Mouse (Mus musculus) midbrain, embryonic 13.5 days (tissue): ENCODE results near the gene Sgcb. TPM values are rescaled to one million over a fixed set of nuclear protein-coding genes. Genes with fewer than 3 reads are reported as not detected.
"Not testable (repeated sequence)": the region's sequence is repeated elsewhere in the genome, so short reads cannot be mapped to it uniquely, and the experiment has no call there.

Source experiments
- ATAC-seq: fragments of 200-750 bp; cut with Nextera tagmentation; 2 replicates; pipeline ENCODE4 v1.8.0; 2017; ENCODE audit warnings: mild to moderate bottlenecking, moderate TSS enrichment, moderate library complexity
- H3K27ac ChIP-seq: fragments of 300-500 bp; sonication (generic); 2 replicates; pipeline ENCODE4 v1.5.1; 2015; ENCODE audit warnings: inconsistent platforms, mild to moderate bottlenecking, moderate library complexity
- H3K27me3 ChIP-seq: fragments of 300-500 bp; sonication (generic); 2 replicates; pipeline ENCODE4 v1.6.1; 2015; ENCODE audit warnings: mild to moderate bottlenecking, inconsistent platforms
- H3K36me3 ChIP-seq: fragments of 300-500 bp; sonication (generic); 2 replicates; pipeline ENCODE4 v1.6.1; 2015; ENCODE audit warnings: mild to moderate bottlenecking, inconsistent platforms
- H3K4me1 ChIP-seq: fragments of 300-500 bp; sonication (generic); replicated peaks from 2 replicates; pipeline ENCODE4 v1.6.1; 2015; ENCODE audit warnings: inconsistent platforms
- H3K4me2 ChIP-seq: fragments of 300-500 bp; sonication (generic); replicated peaks from 2 replicates; pipeline ENCODE4 v1.6.1; 2015; ENCODE audit warnings: moderate library complexity, mild to moderate bottlenecking, inconsistent platforms
- H3K4me3 ChIP-seq: fragments of 300-500 bp; sonication (generic); replicated peaks from 2 replicates; pipeline ENCODE4 v1.5.1; 2015; ENCODE audit warnings: mild to moderate bottlenecking, inconsistent platforms
- H3K9ac ChIP-seq: fragments of 300-500 bp; sonication (generic); replicated peaks from 2 replicates; pipeline ENCODE4 v1.6.1; 2015; ENCODE audit warnings: mild to moderate bottlenecking, inconsistent platforms
- H3K9me3 ChIP-seq: fragments of 300-500 bp; sonication (generic); 2 replicates; pipeline ENCODE4 v1.6.1; 2016; ENCODE audit warnings: mild to moderate bottlenecking, inconsistent platforms
- WGBS: fragments of 180-500 bp; shearing (Covaris S2); methylation state at CpG from one replicate; pipeline ENCODE4 v1.1.7; 2015; 5-methylcytosine and 5-hydroxymethylcytosine counted together
- polyA plus RNA-seq: library from polyadenylated mRNA; unstranded; fragments of >200 nt; fragmentation: Nextera tagmentation; extraction: Ambion mirVana; gene quantifications from 2 replicates; pipeline ENCODE4 v1.2.1, GENCODE M21; 2015

Sgcb gene
- polyA plus RNA-seq, 1 experiment from 2014 or later: 25.9 TPM

DNA sequence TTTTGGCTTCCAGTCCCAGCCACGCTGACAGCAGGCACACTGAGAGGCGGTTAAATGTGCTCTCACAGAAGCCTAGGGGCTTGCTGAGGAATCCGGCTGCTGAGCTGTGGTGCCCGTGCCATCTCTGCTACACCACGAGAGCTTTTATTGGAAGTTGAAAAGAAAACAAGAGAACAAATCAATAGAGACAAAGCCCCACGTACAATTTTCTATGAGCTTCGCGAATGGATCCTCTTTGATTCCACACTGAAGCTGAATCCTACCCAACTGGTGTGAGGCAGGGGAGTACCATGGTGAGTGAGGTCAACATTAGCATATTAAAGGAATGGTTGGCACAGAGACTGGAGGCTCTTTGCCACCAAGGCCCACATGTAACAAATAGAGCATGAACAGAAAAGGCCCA is 46.2 kb downstream of the Sgcb start:
- 42% methylated on average over 8 of the region's 8 CpGs for WGBS
- Histone ChIP-seq H3K9me3 (no peaks in the 10 kb centered on the region; the same call in 1 of the 2 replicates), H3K9ac (no peak overlapping the region), H3K27ac (no peak overlapping the region), H3K4me2 (no peak overlapping the region), H3K36me3 (no peaks in the 10 kb centered on the region), H3K27me3 (no peaks in the 10 kb centered on the region), H3K4me3 (no peak overlapping the region), H3K4me1 (peaks cover 22% of the 10 kb centered on the region)
- peak; percentile 34; the same call in 1 of the 2 replicates for ATAC-seq

DNA sequence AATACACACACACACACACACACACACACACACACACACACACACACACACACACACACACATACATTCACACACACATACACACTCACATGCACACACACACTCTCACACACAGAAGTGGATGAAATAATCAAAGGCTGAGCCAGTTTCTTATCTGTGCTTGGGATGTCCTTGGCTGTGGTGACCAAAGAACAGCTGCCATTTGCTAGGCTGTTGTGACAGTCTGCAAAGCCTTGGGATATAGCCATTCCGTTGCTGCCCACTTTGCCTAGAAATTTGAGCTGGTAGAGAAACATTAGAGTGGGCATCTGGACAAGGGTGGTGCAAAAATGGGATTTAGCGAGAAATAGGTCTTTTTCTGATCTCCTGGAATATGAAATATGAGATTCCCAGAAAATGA is 47.6 kb downstream of the Sgcb start:
- H3K9me3 ChIP-seq: no peaks in the 10 kb centered on the region
- peaks cover 22% of the 10 kb centered on the region for H3K4me1 ChIP-seq
- no peak for ATAC-seq
- WGBS: 93% methylated on average over 2 of the region's 2 CpGs
- H3K27me3 ChIP-seq: no peaks in the 10 kb centered on the region
- no peak overlapping the region for H3K27ac ChIP-seq
- H3K36me3 ChIP-seq: no peaks in the 10 kb centered on the region
- H3K9ac ChIP-seq: no peak overlapping the region
- H3K4me3 ChIP-seq: no peak overlapping the region
- no peak overlapping the region for H3K4me2 ChIP-seq

DNA sequence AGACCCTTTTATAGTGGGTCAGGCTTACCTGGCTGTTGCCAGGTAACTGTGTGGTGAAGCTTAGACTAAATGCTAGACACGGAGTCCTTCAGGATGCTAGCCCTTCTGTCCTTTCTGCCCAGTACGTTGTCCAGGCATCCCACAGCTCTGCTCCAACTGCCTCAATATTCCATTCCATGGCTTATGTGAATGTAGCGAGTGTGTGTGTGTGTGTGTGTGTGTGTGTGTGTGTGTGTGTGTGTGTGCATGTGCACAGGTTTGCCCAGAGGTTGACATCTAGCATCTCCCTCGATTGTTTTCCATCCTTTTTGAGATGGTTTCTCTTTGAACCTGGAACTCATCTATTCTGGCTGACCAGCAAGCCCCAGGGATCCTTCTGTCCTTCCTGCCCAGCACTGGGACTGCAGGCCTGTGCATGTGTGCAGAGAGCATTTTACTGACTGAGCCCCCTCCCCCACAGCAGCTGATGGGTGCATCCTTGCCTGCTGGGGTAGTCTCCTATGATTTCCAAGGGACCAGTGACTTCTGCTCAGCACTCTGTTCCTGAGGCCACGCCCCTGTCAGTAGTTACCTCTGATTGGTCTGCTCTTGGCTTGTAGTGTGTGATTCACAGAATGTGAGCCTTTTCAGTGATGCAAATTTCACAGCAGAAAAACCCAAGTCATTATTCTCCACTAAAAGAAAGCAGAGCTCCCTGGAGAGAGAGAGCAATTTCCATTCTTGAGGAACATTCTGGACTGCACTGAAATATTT is 48.5 kb downstream of the Sgcb start:
- Histone ChIP-seq H3K9me3 (no peaks in the 10 kb centered on the region), H3K4me3 (no peak overlapping the region), H3K4me1 (peaks cover 22% of the 10 kb centered on the region), H3K9ac (no peak overlapping the region), H3K4me2 (no peak overlapping the region), H3K27me3 (no peaks in the 10 kb centered on the region), H3K36me3 (no peaks in the 10 kb centered on the region), H3K27ac (no peak overlapping the region)
- peak; percentile 74; the same call in 1 of the 2 replicates for ATAC-seq
- 65% methylated on average over 5 of the region's 5 CpGs for WGBS

DNA sequence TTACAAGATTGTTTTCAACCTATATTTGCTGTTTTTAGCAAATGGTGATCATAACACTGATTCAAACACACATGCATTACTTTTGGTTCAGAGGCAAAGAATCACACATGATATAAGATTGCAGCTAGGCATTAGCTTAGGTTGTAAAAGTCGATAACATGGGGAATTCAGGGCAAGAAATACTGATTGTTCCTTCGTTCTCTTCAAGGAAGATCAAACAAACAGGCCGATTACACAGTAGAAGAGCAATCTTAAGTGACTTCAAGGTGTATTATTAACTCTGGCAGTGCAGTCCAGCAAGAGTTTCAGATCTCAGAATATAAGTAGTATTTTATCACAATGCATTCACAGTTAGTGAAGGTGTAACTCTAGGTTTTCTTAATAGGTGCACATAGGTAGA is 60.5 kb downstream of the Sgcb start:
- 73% methylated on average over 3 of the region's 3 CpGs for WGBS
- Histone ChIP-seq H3K4me3 (no peak overlapping the region), H3K9ac (no peak overlapping the region), H3K36me3 (no peaks in the 10 kb centered on the region), H3K4me2 (no peak overlapping the region), H3K9me3 (no peaks in the 10 kb centered on the region), H3K4me1 (peaks cover 11% of the 10 kb centered on the region), H3K27me3 (no peaks in the 10 kb centered on the region), H3K27ac (no peak overlapping the region)
- ATAC-seq: no peak

DNA sequence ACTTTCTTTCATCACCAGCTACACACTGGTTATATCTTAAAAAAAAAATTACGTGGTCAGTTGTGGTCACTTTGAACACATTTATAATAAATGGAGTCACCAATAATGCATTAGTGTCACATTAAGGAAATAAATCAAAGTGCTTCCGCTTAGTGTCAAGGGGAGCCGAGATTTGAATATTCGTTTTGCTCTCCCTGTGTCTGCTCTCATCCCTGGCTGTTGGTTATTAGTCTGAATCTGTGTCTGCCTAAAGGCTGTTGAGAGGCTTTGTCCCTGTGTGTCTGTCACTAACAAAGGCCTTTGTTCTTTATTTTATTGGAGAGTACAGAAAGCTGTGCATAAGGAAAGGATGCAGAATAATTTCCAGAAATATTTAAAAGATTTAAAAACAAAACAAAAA is 61.0 kb downstream of the Sgcb start:
- Histone ChIP-seq H3K4me3 (no peak overlapping the region), H3K4me1 (peaks cover 11% of the 10 kb centered on the region), H3K27me3 (no peaks in the 10 kb centered on the region), H3K36me3 (no peaks in the 10 kb centered on the region), H3K9ac (no peak overlapping the region), H3K4me2 (no peak overlapping the region), H3K27ac (peak overlapping the region; percentile 41; the same call in 1 of the 2 replicates), H3K9me3 (no peaks in the 10 kb centered on the region)
- WGBS: 58% methylated on average over 4 of the region's 4 CpGs
- ATAC-seq: no peak

DNA sequence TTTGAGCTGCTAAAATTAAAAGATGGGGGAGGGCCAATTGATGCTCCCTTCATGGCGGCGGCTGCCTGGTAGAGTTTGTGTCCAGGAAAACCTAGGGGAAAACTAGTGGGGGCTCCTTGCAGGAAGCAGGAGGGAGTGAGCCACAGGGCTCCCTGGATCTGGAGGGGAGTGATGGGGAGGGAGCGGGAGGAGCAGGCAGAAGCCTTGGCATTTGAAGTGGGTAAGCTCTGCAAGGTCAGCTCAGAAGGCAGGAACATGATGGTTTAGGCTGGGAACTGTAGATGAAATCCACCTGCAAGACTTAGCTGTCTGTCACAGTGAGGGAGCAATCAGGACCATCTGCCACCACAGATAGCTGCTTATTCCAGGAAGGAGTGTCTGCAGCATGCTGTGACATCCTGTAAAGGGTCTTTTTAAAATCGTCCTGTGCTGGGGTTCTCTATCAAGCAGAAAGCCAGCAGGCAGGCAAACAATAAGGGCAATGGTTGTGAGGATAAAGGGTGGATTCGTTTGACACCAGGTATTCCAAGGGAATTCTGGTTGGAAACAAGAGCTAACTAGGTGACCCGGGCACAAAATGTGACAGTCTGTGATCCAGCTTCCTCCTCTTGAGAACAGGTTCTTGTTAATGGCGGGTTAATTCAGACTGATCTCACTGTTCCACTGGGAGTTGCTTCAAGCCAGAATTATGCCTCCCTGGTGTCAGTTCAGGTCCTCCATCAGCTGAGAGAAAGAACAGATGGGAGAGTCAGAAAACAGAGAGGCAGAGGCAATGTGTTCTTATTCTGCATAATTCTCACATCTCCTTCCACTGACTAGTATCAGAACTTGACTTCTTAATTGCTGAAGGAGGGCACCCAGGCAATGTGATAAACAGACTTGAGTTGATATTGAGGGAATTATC is 62.1 kb downstream of the Sgcb start:
- H3K4me3 ChIP-seq: no peak overlapping the region
- H3K36me3 ChIP-seq: no peaks in the 10 kb centered on the region
- peak; percentile 53; the same call in 1 of the 2 replicates for ATAC-seq
- no peaks in the 10 kb centered on the region for H3K27me3 ChIP-seq
- 23% methylated on average over 7 of the region's 7 CpGs for WGBS
- no peaks in the 10 kb centered on the region for H3K9me3 ChIP-seq
- H3K27ac ChIP-seq: peak overlapping the region; percentile 58
- H3K4me1 ChIP-seq: peaks cover 11% of the 10 kb centered on the region
- no peak overlapping the region for H3K9ac ChIP-seq
- H3K4me2 ChIP-seq: no peak overlapping the region

DNA sequence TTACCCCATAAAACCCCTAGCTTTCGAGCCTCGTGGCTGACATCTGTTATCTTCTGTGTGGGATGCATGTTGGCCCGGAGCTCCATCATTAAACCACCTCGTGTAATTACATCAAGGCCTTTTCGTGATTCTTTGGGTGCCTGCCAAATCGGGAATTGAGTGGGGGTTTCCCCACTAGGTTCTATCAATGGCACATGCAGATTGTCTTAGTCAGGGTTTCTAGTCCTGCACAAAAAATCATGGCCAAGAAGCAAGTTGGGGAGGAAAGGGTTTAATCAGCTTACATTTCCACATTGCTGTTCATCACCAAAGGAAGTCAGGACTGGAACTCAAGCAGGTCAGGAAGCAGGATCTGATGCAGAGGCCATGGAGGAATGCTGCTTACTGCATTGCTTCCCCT is 63.6 kb downstream of the Sgcb start:
- H3K36me3 ChIP-seq, ATAC-seq, H3K4me2 ChIP-seq, H3K27me3 ChIP-seq, H3K9me3 ChIP-seq, H3K4me3 ChIP-seq, H3K27ac ChIP-seq, H3K9ac ChIP-seq: not testable (repeated sequence)
- peaks cover 11% of the 10 kb centered on the region for H3K4me1 ChIP-seq
- 77% methylated on average over 6 of the region's 6 CpGs for WGBS

Other genes starting within 250 kb of the Sgcb start
- 0.35 TPM in 1 of 2 replicates, not detected in the other for gene Cwh43, start 241.7 kb downstream of the Sgcb start, polyA plus RNA-seq
- gene Dcun1d4, start 166.8 kb downstream of the Sgcb start, polyA plus RNA-seq: 55.3 and 58.3 TPM in 2 replicates
- gene Lrrc66, start 15.3 kb downstream of the Sgcb start, polyA plus RNA-seq: not detected in 2 replicates
- 0.14 and 0.22 TPM in 2 replicates for gene Spata18, start 3.6 kb upstream of the Sgcb start, polyA plus RNA-seq